Mouse (Mus musculus) cerebellum, adult 11-12 months (tissue): ENCODE results near the gene E2f6.

Source experiments
- DNase-seq: peaks from one replicate; pipeline ENCODE4 v3.0.0; 2022

Gene E2f6

GRCm38 (mm10) chr12:16800959-16801315 lies 9.8 kb upstream of the E2f6 start:
- DNase-seq, result no peak

- no peak for DNase-seq
These were observed 7.4 kb upstream of the E2f6 start for GRCm38 (mm10) chr12:16803237-16803955.

GRCm38 (mm10) chr12:16803956-16804430 lies 6.8 kb upstream of the E2f6 start:
- no peak for DNase-seq

- peak; percentile 68 for DNase-seq
These were observed 5.3 kb upstream of the E2f6 start for GRCm38 (mm10) chr12:16805511-16805910.

GRCm38 (mm10) chr12:16808045-16808444 lies 2.7 kb upstream of the E2f6 start:
- no peak for DNase-seq

- no peak for DNase-seq
These were observed 714 bp downstream of the E2f6 start for GRCm38 (mm10) chr12:16811477-16811876.

- no peak for DNase-seq
These were observed 6.4 kb downstream of the E2f6 start for GRCm38 (mm10) chr12:16817147-16817546.

GRCm38 (mm10) chr12:16818513-16818912 lies 7.8 kb downstream of the E2f6 start:
- no peak for DNase-seq

GRCm38 (mm10) chr12:16820761-16821160 lies 10.0 kb downstream of the E2f6 start:
- DNase-seq, result no peak

GRCm38 (mm10) chr12:16822181-16822734 lies 11.5 kb downstream of the E2f6 start:
- DNase-seq, result no peak

GRCm38 (mm10) chr12:16823701-16824100 lies 12.9 kb downstream of the E2f6 start:
- no peak for DNase-seq

- no peak for DNase-seq
These were observed 17.7 kb downstream of the E2f6 start for GRCm38 (mm10) chr12:16828505-16828904.

- DNase-seq, result no peak
These were observed 19.0 kb downstream of the E2f6 start for GRCm38 (mm10) chr12:16829785-16830184.

- no peak for DNase-seq
These were observed 20.3 kb downstream of the E2f6 start for GRCm38 (mm10) chr12:16831071-16831470.

- DNase-seq, result no peak
These were observed 23.9 kb downstream of the E2f6 start for GRCm38 (mm10) chr12:16834701-16835100.

GRCm38 (mm10) chr12:16836188-16836587 lies 25.4 kb downstream of the E2f6 start:
- peak; percentile 86 for DNase-seq

GRCm38 (mm10) chr12:16837766-16838165 lies 27.0 kb downstream of the E2f6 start:
- no peak for DNase-seq

GRCm38 (mm10) chr12:16840842-16841782 lies 30.3 kb downstream of the E2f6 start:
- no peak for DNase-seq

GRCm38 (mm10) chr12:16844623-16845592 lies 34.1 kb downstream of the E2f6 start:
- no peak for DNase-seq

GRCm38 (mm10) chr12:16847204-16847792 lies 36.5 kb downstream of the E2f6 start:
- no peak for DNase-seq

- no peak for DNase-seq
These were observed 37.7 kb downstream of the E2f6 start for GRCm38 (mm10) chr12:16848501-16848900.

GRCm38 (mm10) chr12:16849821-16850220 lies 39.1 kb downstream of the E2f6 start:
- no peak for DNase-seq
